Mouse (Mus musculus): ENCODE results near the gene Zdhhc19.

Zdhhc19 gene

GRCm38 (mm10) chr16:32495965-32496364 lies at the start of gene Zdhhc19:
Gene Zdhhc19, plus strand, starts transcription at chr16:32496265.
- DNase-seq = no peak

DNA sequence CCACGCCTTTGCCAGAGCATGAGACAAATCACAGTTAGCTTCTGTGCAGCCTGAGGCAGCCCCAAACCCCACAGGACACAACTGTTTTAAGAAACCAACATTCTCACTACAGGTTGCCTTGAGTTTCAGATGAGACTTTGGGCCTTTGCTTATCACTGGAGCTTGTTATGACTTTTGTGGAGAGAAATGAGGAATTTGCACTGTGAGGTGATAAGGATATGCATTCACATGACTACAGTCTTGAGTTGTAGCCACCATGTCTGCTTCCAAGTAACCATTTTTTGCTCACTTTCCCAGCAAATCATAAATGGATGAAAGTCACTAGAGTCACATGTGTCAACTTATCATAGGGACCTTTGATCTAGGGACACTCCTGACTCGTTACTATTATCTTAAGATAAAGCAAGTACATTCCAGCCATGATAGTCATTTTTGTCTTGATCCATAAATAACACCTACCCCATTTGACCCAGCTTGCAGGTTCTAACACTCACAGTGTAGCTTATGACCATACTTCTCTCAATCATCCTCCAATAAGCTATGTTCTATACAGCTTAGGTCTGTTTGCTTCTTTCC lies 49.4 kb upstream of the Zdhhc19 start:
- no peak for DNase-seq

- DNase-seq = no peak
These were observed 46.4 kb upstream of the Zdhhc19 start for GRCm38 (mm10) chr16:32449665-32450064.

DNA sequence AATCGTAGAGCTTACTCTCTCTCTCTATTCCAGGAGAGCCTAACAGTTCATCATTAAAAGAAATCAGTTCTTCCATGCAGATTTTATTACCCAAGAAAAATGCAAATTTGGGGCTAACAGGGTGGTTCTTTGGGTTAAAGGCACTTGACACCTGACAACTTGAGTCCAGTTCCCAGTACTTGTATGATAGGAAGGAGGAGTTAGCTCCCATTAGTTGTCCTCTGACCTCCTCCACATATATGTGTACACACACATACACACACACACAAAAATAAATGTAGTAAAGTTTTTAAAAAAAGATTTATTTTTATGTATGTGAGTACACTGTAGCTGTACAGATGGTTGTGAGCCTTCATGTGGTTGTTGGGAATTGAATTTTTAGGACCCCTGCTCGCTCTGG lies 45.9 kb upstream of the Zdhhc19 start:
- no peak for DNase-seq

- DNase-seq = no peak
These were observed 43.0 kb upstream of the Zdhhc19 start for GRCm38 (mm10) chr16:32453102-32453501.

DNA sequence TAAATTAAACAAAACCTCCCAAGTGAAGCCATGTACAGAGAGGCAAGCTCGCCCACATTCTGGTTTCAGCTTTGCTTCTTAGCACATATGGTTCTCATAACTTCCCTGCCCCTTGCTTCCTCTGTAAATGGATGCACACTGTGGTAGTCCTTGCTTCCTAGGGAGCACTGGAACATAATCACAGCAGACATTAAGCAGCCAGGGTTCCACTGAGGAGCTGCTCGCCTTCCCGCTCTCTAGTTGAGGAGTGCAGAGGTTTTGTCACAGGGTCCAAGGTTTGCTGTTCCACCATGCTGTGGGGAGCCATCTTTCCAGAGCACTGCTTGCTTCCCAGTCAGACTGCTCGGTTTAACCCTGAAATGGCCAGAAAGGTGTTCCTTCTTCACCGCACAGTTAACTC lies 41.4 kb upstream of the Zdhhc19 start:
- no peak for DNase-seq

GRCm38 (mm10) chr16:32456086-32456485 lies 40.0 kb upstream of the Zdhhc19 start:
- DNase-seq = no peak

GRCm38 (mm10) chr16:32456761-32457160 lies 39.3 kb upstream of the Zdhhc19 start:
- no peak for DNase-seq

- DNase-seq = no peak
These were observed 38.3 kb upstream of the Zdhhc19 start for GRCm38 (mm10) chr16:32457589-32458386.

GRCm38 (mm10) chr16:32460518-32460917 lies 35.5 kb upstream of the Zdhhc19 start:
- no peak for DNase-seq

GRCm38 (mm10) chr16:32461713-32462112 lies 34.4 kb upstream of the Zdhhc19 start:
- DNase-seq = no peak

DNA sequence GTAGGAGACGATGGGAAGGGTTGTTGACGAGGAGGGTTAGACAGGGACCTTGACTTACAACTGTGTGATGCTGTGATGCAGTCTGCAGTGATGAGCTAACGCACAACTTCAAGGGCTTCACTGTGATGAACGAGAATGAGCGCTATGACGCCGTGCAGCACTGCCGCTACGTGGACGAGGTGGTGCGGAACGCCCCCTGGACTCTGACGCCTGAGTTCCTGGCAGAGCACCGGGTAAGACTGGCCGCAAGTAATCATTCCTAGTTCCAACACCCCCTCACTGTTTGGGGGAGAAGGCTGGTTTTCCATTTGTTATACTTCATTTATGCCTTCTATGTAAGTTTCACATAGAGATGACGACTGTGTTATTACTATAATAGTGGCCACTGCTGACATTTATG lies 33.1 kb upstream of the Zdhhc19 start:
- DNase-seq = no peak

- no peak for DNase-seq
These were observed 32.6 kb upstream of the Zdhhc19 start for GRCm38 (mm10) chr16:32463426-32463825.

DNA sequence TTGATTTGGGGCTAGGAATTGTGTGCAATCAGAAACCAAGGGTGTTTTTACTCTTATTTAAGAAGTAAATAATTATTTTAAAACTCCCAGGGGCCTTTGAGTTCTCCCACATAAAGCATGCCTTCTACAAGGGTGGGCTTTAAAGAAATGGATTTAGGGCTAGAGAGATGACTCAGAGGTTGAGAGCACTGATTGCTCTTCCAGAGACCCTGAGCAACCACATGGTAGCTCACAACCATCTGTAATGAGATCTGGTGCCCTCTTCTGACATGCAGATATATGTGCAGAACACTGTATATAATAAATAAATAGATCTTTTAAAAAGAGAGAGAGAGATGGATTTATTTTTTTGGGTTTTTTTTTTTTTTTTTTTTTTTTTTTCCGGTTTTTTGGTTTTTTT lies 31.2 kb upstream of the Zdhhc19 start:
- DNase-seq = no peak

- no peak for DNase-seq
These were observed 27.6 kb upstream of the Zdhhc19 start for GRCm38 (mm10) chr16:32468488-32468887.

DNA sequence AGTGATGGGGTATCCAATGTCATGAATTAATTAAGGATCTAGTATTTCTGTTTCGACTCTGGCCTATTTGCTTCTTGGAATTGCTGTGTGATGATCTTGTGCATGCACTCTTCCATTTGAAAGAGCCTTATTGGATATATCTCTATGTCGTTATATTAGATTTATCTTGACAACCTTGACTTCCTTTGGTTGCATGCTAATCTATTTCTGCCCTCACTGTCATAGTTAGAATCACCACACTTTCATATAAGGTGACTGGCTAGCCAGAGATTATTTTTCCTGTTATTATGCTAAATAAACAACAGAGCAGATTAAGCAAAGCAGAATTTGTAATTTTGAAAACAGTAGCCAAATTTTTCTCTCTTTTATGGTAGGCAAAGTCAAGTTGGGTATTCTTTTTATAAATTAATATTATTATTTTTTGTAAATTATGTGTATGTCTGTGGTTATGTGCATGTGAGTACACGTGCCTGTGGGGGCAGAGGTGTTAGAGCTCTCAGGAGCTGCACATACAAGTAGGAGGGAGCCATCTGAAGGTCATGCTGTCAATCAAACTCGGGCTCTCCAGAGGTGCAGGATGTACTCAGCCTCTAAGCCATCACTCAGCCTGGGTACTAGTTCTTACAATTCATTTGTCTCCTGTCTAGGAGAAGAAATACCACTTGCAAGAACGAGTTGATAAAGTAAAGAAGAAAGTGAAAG lies 26.5 kb upstream of the Zdhhc19 start:
- DNase-seq = no peak

- no peak for DNase-seq
These were observed 23.6 kb upstream of the Zdhhc19 start for GRCm38 (mm10) chr16:32472276-32473015.

DNA sequence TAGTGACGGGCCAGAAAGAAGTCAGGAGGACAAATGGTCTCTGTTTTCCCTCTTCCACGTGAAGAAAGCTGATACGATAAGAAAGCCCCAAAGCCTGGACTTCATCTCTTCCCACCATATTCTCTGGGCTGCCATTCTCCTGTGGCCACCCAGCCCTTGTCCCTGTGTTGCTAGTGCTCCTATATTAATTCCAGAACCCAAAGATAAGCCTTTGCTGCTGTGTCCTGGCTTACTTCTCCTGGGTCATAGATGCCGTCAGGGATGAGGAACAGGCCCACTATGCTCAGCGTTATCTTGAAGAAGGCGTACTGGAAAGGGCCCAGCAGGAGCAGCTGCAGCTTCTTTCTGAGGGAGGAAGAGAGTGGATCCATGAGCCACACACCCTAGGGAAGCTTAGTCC lies 18.8 kb upstream of the Zdhhc19 start:
- no peak for DNase-seq

GRCm38 (mm10) chr16:32479415-32479814 lies 16.6 kb upstream of the Zdhhc19 start:
- DNase-seq = no peak

GRCm38 (mm10) chr16:32484431-32484871 lies 11.6 kb upstream of the Zdhhc19 start:
- DNase-seq = no peak

DNA sequence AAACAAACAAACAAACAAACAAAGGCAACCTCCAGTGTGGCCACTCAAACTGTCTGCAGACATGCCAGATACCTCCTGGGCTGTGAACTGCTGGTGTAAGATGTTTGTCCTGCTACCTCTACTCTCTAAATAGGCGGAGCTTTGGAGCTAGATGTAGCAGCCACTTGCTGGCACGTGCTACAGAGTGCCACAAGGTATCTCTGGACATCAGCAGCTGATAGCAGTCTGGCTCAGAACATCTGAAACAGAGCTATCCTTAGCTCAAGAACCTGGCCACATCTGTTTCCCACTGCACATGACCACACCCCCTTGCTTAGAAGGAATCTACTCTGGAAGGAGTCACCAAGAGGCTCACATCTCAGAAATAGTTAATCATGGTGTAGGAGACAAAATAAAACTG lies 10.9 kb upstream of the Zdhhc19 start:
- no peak for DNase-seq

GRCm38 (mm10) chr16:32486046-32486445 lies 10.0 kb upstream of the Zdhhc19 start:
- DNase-seq = no peak

Data from right cerebral cortex, postnatal 14 days (tissue).